Mouse (Mus musculus): ENCODE measurements around the gene Zfp53.

DNA sequence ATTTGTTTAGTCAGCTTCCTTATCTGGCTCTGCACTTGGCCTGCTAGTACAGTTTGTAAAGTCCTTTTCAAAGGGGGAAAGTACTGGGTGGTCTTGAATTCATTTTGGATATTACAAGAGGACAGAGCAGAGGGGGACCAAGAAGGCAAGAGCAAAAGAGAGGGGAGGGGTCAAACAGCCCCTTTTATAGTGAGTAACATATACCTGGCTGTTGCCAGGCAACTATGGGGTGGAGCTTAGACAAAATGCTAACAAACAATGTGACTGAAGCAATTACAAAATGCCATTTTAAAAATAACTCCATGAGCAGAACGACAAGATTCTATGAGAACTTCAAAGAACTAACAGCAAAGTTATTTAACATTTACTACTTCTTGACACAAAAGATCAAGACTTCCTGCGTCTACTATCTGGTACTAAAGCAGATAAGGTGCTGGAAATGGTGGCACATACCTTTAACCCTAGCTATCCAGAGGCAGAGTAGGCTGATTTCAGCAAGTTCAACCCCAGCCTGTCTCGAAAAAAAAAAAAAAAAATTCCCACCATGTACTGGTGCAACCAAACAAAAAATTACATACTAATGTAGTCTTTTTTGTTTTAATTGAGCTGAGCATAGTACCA is 16.7 kb upstream of the Zfp53 start:
- no peak for TF ChIP-seq CTCF (IDR thresholded peaks at IDR 0.05; ENCODE audit: extremely low read depth, insufficient read depth, insufficient read length, insufficient replicate concordance)
- no peak for TF ChIP-seq POLR2A (IDR thresholded peaks at IDR 0.05; ENCODE audit: low read depth, low read length)
